Mouse (Mus musculus): ENCODE measurements around the gene Pdxp. TPM values are rescaled to one million over a fixed set of nuclear protein-coding genes. Genes with fewer than 3 reads are reported as not detected.

The Pdxp gene
- total and polyA plus RNA-seq, 3 experiments: 21.5 to 25.4 TPM; not detected in 1

DNA sequence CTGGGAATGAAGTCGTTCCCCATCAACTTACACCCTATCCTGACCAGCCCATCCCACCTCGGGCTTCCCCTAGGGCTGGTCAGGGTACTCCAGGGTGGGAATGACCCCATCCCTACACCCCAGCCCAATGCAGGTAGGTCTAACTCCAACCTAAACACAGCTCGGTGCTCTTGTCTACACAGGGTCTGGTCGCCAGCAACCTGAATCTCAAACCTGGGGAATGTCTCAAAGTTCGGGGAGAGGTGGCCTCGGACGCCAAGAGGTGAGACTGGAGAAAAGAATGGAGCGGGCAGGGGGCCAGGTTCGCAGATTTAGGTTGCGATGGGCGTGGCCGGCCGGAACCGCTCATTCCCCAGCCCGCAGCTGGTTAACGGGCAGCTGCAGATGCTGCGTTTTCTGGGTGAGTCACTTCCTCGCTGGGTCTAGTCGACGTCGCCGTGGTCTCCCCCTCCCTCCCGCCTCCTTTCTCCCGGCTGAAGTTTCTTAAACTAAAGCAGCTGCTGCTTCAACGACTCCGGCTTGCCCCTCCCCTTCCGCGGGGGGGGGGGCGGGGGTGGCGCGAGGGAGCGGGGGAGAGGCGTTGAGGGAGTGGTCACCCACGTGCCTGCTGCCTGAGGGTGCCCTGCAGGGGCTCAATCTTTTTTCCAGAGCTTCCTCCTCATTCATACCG, 14.2 kb downstream of the Pdxp start (continued):
- TF ChIP-seq POLR2A (IDR thresholded peaks at IDR 0.05; ENCODE audit: control insufficient read depth in 1 of 2, insufficient read depth in 1 of 2, low read depth in 1 of 2, low read length in 2 of 2, poor library complexity in 1 of 2) (peak in 1 of 2 experiments; percentile 58; a peak in 1 of 4 replicates), TBP (IDR thresholded peaks at IDR 0.05; ENCODE audit: low read depth, low read length) (0 out of 2 replicates have a peak, but pooled peaks have one; percentile 41), RCOR1 (IDR thresholded peaks at IDR 0.05; ENCODE audit: low read depth, low read length) (peak; percentile 75; the same call in 1 of the 2 replicates), MYC (IDR thresholded peaks at IDR 0.05; ENCODE audit: low read depth, low read length) (no peak)

DNA sequence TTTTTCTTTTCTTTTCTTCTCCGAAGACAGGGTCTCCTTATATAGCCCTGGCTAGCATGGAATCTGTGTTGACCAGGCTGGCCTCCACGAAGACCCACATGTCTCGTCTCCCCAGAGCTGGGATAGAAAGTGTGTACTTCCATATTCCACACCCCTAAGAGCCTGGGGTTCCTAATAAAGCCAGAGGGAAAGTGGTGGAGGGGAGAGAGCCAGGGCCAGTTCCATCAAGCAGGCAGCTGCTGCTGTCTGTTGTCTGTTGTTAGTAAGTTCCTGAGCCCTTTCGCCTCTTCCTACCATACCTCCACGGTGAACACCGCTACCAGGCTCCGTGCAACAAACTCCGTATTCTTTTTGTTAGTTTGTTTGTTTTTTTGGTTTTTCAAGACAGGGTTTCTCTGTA, 14.8 kb downstream of the Pdxp start:
- H3K9ac ChIP-seq (ENCODE audit: control insufficient read depth, low read depth, low read length, poor library complexity, severe bottlenecking): peak overlapping the region; percentile 75
- H3K9me3 ChIP-seq (replicated peaks; ENCODE audit: insufficient read depth, low read length): no peaks in the 10 kb centered on the region
- peaks cover 10% of the 10 kb centered on the region for H3K79me2 ChIP-seq (ENCODE audit: control insufficient read depth, insufficient read depth, low read length, poor library complexity)
- peak overlapping the region; percentile 6 to 32; a peak in 2 of 4 replicates for H3K4me3 ChIP-seq (ENCODE audit: control insufficient read depth in 1 of 2, insufficient read depth in 1 of 2, low read depth in 2 of 2, low read length in 2 of 2)
- no peak for DNase-seq (ENCODE audit: low read depth, low spot score)
- H3K27ac ChIP-seq (ENCODE audit: control insufficient read depth, low read depth, low read length): peak overlapping the region; percentile 94
- H3K4me1 ChIP-seq (ENCODE audit: control insufficient read depth in 1 of 2, insufficient read depth in 2 of 2, low read length in 2 of 2): peaks cover 3 to 37% of the 10 kb centered on the region in 2 experiments; a peak in 3 of 4 replicates
- H3K36me3 ChIP-seq (ENCODE audit: control insufficient read depth in 1 of 2, insufficient read depth in 2 of 2, low read length in 2 of 2): peaks cover 0 to 19% of the 10 kb centered on the region in 2 experiments; a peak in 2 of 4 replicates
- no peaks in the 10 kb centered on the region for H3K27me3 ChIP-seq (ENCODE audit: control insufficient read depth in 1 of 2, insufficient read depth in 2 of 2, low read length in 2 of 2)
- no peak for TF ChIP-seq MXI1 (IDR thresholded peaks at IDR 0.05; ENCODE audit: low read depth, low read length)
- no peak for TF ChIP-seq ZMIZ1 (IDR thresholded peaks at IDR 0.05; ENCODE audit: low read depth, low read length)
- no peak for TF ChIP-seq EP300 (IDR thresholded peaks at IDR 0.05; ENCODE audit: low read depth in 1 of 2, low read length in 2 of 2)
- TF ChIP-seq KAT2A (conservative IDR thresholded peaks at IDR 0.05; ENCODE audit: low read depth, low read length): no peak
- TF ChIP-seq ZNF384 (IDR thresholded peaks at IDR 0.05; ENCODE audit: low read depth, low read length): peak; percentile 55; the same call in 1 of the 2 replicates
- TF ChIP-seq CHD2 (IDR thresholded peaks at IDR 0.05; ENCODE audit: low read length): no peak
- no peak for TF ChIP-seq POLR2AphosphoS5 (IDR thresholded peaks at IDR 0.05; ENCODE audit: borderline replicate concordance, low read depth, low read length)
- TF ChIP-seq NRF1 (IDR thresholded peaks at IDR 0.05; ENCODE audit: insufficient read depth, low read depth, low read length, poor library complexity, severe bottlenecking): no peak
- no peak for TF ChIP-seq SMC3 (IDR thresholded peaks at IDR 0.05; ENCODE audit: low read depth, low read length)

DNA sequence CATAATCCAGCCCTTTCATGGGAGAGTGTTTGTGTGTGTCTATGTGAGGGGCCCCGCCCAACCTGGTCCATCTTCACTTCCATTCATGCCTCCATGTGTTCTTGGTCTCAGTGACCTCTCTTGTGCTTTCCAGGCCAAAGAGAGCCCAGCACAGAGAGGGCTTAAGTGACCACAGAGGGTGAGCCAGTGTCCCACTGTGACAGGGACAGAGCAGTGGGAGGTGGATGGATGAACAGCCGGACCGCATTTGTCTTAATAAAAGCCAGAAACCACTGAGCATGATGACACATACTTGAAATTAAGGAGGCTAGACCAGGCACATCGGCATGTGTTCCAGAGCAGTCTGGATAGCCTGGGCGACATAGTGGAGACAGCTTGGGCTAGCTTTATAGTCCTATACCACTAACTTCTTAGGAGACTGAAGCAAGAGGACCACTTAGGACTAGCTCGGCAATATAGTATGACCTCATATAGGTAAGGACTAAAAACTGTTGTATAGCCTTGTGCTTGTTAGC, 16.5 kb downstream of the Pdxp start:
- H3K27ac ChIP-seq (ENCODE audit: control insufficient read depth, low read depth, low read length): peak overlapping the region; percentile 5; the same call in 1 of the 2 replicates
- peaks cover 0 to 13% of the 10 kb centered on the region in 2 experiments; a peak in 2 of 4 replicates for H3K36me3 ChIP-seq (ENCODE audit: control insufficient read depth in 1 of 2, insufficient read depth in 2 of 2, low read length in 2 of 2)
- peaks cover 3 to 26% of the 10 kb centered on the region in 2 experiments; a peak in 3 of 4 replicates for H3K4me1 ChIP-seq (ENCODE audit: control insufficient read depth in 1 of 2, insufficient read depth in 2 of 2, low read length in 2 of 2)
- TF ChIP-seq ZNF384 (IDR thresholded peaks at IDR 0.05; ENCODE audit: low read depth, low read length) (no peak), POLR2A (IDR thresholded peaks at IDR 0.05; ENCODE audit: control insufficient read depth in 1 of 2, insufficient read depth in 1 of 2, low read depth in 1 of 2, low read length in 2 of 2, poor library complexity in 1 of 2) (0 out of 4 replicates have a peak, but pooled peaks of 1 of the 2 experiments have one; percentile 4)
- no peak overlapping the region for H3K4me3 ChIP-seq (ENCODE audit: control insufficient read depth in 1 of 2, insufficient read depth in 1 of 2, low read depth in 2 of 2, low read length in 2 of 2)
- no peaks in the 10 kb centered on the region for H3K9me3 ChIP-seq (replicated peaks; ENCODE audit: insufficient read depth, low read length)
- peaks cover 14% of the 10 kb centered on the region for H3K79me2 ChIP-seq (ENCODE audit: control insufficient read depth, insufficient read depth, low read length, poor library complexity)
- DNase-seq (ENCODE audit: low read depth, low spot score): no peak
- no peak overlapping the region for H3K9ac ChIP-seq (ENCODE audit: control insufficient read depth, low read depth, low read length, poor library complexity, severe bottlenecking)
- H3K27me3 ChIP-seq (ENCODE audit: control insufficient read depth in 1 of 2, insufficient read depth in 2 of 2, low read length in 2 of 2): no peaks in the 10 kb centered on the region

All from MEL (cell line).